Mouse (Mus musculus): ENCODE data around the gene Cdh18.

DNA sequence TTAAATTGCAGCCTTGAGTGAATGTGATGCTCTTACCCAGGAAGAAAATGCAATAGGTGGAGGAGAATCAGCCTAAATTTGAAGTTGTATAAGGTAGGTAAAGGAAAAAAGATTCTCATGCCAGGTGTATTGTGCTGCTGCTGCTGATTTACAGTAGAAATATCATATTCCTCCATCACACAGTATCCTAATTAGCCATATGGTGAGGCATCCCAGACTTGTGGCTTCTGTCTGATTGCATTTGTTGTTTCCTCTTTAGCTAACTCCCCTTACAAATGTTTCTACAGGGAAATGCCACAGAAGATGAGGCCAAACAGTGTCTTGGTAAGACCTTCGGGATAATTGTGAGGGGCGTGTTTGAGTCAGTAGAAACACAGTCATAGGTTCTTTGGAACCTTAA, 802.3 kb downstream of the Cdh18 start:
- TF ChIP-seq CTCF (IDR thresholded peaks at IDR 0.05; ENCODE audit: control insufficient read depth, insufficient read depth, low read length), result no peak
- no peak for TF ChIP-seq POLR2A (IDR thresholded peaks at IDR 0.05; ENCODE audit: borderline replicate concordance, control insufficient read depth, low read depth, low read length)
